Comparison of ENCODE assay signal across 14 mouse cellular contexts in the genomic region with DNA sequence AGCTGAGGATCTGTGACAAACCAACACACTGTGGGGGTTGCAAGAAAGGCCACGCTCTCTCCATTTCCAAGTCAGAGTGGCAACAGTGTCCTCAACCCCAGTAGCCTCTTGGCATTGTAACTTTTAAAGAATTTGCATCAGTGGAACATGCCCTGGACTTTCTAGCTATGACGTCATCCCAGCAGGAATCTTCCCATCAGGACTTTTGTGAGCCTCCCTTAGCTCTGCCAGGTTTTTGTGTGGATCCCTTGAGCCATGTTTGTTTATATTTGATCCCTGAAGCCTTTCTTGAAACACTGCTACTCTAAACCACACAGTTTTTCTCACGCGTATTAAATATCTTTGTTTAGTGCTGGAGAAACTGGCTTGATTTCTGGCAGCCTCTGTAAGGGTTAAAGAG.
DNase-seq lines count a peak whose midpoint lies in the region; ATAC-seq and TF ChIP-seq lines count a peak whose summit lies in the region.
"Had no signal": no experiment of that assay in that cellular context is flagged by ENCODE, and none has a peak within 500 bp of the region (broad histone marks: within the 10 kb centered on the region; RNA-seq: fewer than 3 reads in every experiment).

No protein-coding gene starts in this region.

- H3K4me2 ChIP-seq in heart, embryonic 11.5 days: no peak overlapping the region
- no peak overlapping the region for H3K4me2 ChIP-seq in lung, postnatal 0 days (replicated peaks; ENCODE audit: low read depth, low read length)
- H3K4me2 ChIP-seq in myocyte (ENCODE audit: low read depth): peak overlapping the region; percentile 28
- H3K4me2 ChIP-seq: liver, embryonic 12.5 days had no signal

- H3K27ac ChIP-seq in heart, embryonic 11.5 days (ENCODE audit: low read depth, low read length): peak overlapping the region; percentile 13; the same call in 1 of the 2 replicates
- H3K27ac ChIP-seq in heart, embryonic 10.5 days: no peak overlapping the region
- no peak overlapping the region for H3K27ac ChIP-seq in lung, postnatal 0 days (ENCODE audit: low read length)
- H3K27ac ChIP-seq: liver, embryonic 12.5 days; macrophage had no signal

- no peaks in the 10 kb centered on the region for H3K27me3 ChIP-seq in heart, embryonic 11.5 days (ENCODE audit: control insufficient read depth, insufficient read depth, low read length)
- no peaks in the 10 kb centered on the region for H3K27me3 ChIP-seq in heart, embryonic 10.5 days (ENCODE audit: insufficient read depth, poor library complexity, severe bottlenecking)
- H3K27me3 ChIP-seq in lung, postnatal 0 days (replicated peaks; ENCODE audit: insufficient read depth, low read length): no peaks in the 10 kb centered on the region
- no peaks in the 10 kb centered on the region for H3K27me3 ChIP-seq in myocyte (ENCODE audit: control insufficient read depth, insufficient read depth, insufficient read length)
- H3K27me3 ChIP-seq: CH12.LX; liver, embryonic 12.5 days had no signal

- H3K36me3 ChIP-seq in heart, embryonic 11.5 days (ENCODE audit: control insufficient read depth, insufficient read depth, low read length): no peaks in the 10 kb centered on the region
- no peaks in the 10 kb centered on the region for H3K36me3 ChIP-seq in heart, embryonic 10.5 days
- H3K36me3 ChIP-seq in lung, postnatal 0 days (ENCODE audit: insufficient read depth, low read length): no peaks in the 10 kb centered on the region
- H3K36me3 ChIP-seq in myocyte (ENCODE audit: control insufficient read depth, insufficient read depth): no peaks in the 10 kb centered on the region
- H3K36me3 ChIP-seq: liver, embryonic 12.5 days had no signal

- WGBS in heart, embryonic 11.5 days (ENCODE audit: insufficient replicate concordance): 52% methylated on average over 4 of the region's 4 CpGs
- 58% methylated on average over 4 of the region's 4 CpGs for WGBS in heart, embryonic 10.5 days
- 39% methylated on average over 4 of the region's 4 CpGs for WGBS in lung, postnatal 0 days

- TF ChIP-seq POLR2A in brain, embryonic 14.5 days (IDR thresholded peaks at IDR 0.05; ENCODE audit: borderline replicate concordance, extremely low read depth, insufficient read depth, insufficient read length, poor library complexity, severe bottlenecking): no peak
- no peak for TF ChIP-seq POLR2A in myocyte (IDR thresholded peaks at IDR 0.05; ENCODE audit: insufficient read length, low read depth)

- no peak overlapping the region for H3K9ac ChIP-seq in heart, embryonic 11.5 days (ENCODE audit: low read depth, low read length)
- no peak overlapping the region for H3K9ac ChIP-seq in lung, postnatal 0 days (replicated peaks; ENCODE audit: low read depth)
- H3K9ac ChIP-seq: liver, embryonic 12.5 days had no signal

- intact Hi-C loops in gastrocnemius, postnatal 14 days (cut with DNase I; ENCODE audit: low total_unique reads): loop anchor here (10.0 kb wide), 2 partner anchors 89 to 189 kb away; no protein-coding TSS in a partner anchor

- H3K4me1 ChIP-seq in heart, embryonic 11.5 days (ENCODE audit: control insufficient read depth, insufficient read depth, low read length): peaks cover 26% of the 10 kb centered on the region
- peaks cover 43% of the 10 kb centered on the region for H3K4me1 ChIP-seq in heart, embryonic 10.5 days
- peaks cover 7% of the 10 kb centered on the region; the same call in 1 of the 2 replicates for H3K4me1 ChIP-seq in lung, postnatal 0 days (ENCODE audit: insufficient read depth, low read depth, low read length)

- no peak for DNase-seq in heart, embryonic 10.5 days (ENCODE audit: low spot score)
- DNase-seq in lung, postnatal 0 days (ENCODE audit: low spot score): peak; percentile 30
- no peak for DNase-seq in lung, postnatal 36 days
- DNase-seq in brain, embryonic 14.5 days (ENCODE audit: low read depth): peak; percentile 52
- DNase-seq in gastrocnemius, postnatal 14 days: no peak
- DNase-seq: cerebellum, postnatal 14 days; gastrocnemius, postnatal 36 days had no signal

- H3ac ChIP-seq in myocyte (ENCODE audit: control insufficient read depth, insufficient read length): no peak overlapping the region

- no peaks in the 10 kb centered on the region for H3K9me3 ChIP-seq in heart, embryonic 11.5 days (replicated peaks; ENCODE audit: control insufficient read depth, low read length)
- H3K9me3 ChIP-seq in heart, embryonic 10.5 days: no peaks in the 10 kb centered on the region
- H3K9me3 ChIP-seq in lung, postnatal 0 days (ENCODE audit: low read length): no peaks in the 10 kb centered on the region
- H3K9me3 ChIP-seq: liver, embryonic 12.5 days had no signal

- ATAC-seq in heart, embryonic 11.5 days (replicated peaks; ENCODE audit: insufficient number of reproducible peaks, low FRiP score, low TSS enrichment): no peak
- ATAC-seq in lung, postnatal 0 days: no peak
- ATAC-seq: forebrain, embryonic 16.5 days; intestine, embryonic 16.5 days; liver, embryonic 12.5 days had no signal

- H3K4me3 ChIP-seq in heart, embryonic 11.5 days (ENCODE audit: low read depth, low read length): no peak overlapping the region
- no peak overlapping the region for H3K4me3 ChIP-seq in heart, embryonic 10.5 days
- H3K4me3 ChIP-seq in lung, postnatal 0 days (ENCODE audit: low read depth, low read length): no peak overlapping the region
- no peak overlapping the region for H3K4me3 ChIP-seq in myocyte
- H3K4me3 ChIP-seq: liver, embryonic 12.5 days had no signal

- TF ChIP-seq CTCF in lung, postnatal 0 days (IDR thresholded peaks at IDR 0.05): no peak
- no peak for TF ChIP-seq CTCF in brain, embryonic 14.5 days (IDR thresholded peaks at IDR 0.05; ENCODE audit: borderline replicate concordance, extremely low read depth, insufficient read depth, insufficient read length)

- no peak for TF ChIP-seq EP300 in lung, postnatal 0 days (IDR thresholded peaks at IDR 0.05)

- no peaks in the 10 kb centered on the region for H3K79me2 ChIP-seq in myocyte (ENCODE audit: control insufficient read depth, insufficient read depth)

TF ChIP-seq in myocyte, 11 proteins besides CTCF, POLR2A, EP300 and RAD21:
- TF ChIP-seq MYOD1 (IDR thresholded peaks at IDR 0.05; ENCODE audit: control insufficient read depth in 1 of 3, insufficient read length in 2 of 3, low read depth in 2 of 3) (no peak), SRF (IDR thresholded peaks at IDR 0.05; ENCODE audit: control insufficient read depth, insufficient read length, low read depth) (no peak), CEBPB (IDR thresholded peaks at IDR 0.05; ENCODE audit: insufficient read depth, poor library complexity, severe bottlenecking) (peak; percentile 84), MYOG (IDR thresholded peaks at IDR 0.05; ENCODE audit: control insufficient read depth in 1 of 3, insufficient read depth in 1 of 3, insufficient read length in 2 of 3, low read depth in 2 of 3) (no peak)

Comparison
In these comparisons a context has a peak if more than half of its experiments do, and no peak if none do; other contexts are left out.
1. DNase-seq: peak in lung, postnatal 0 days (single experiment) and brain, embryonic 14.5 days (single experiment); none in heart, embryonic 10.5 days (single experiment), lung, postnatal 36 days (single experiment) and gastrocnemius, postnatal 14 days (single experiment).